Mouse (Mus musculus) MN1 (cell line): ENCODE data around the gene Slc35b2.

Experiments
- DNase-seq: peaks from one replicate; pipeline ENCODE4 v3.0.0-alpha.2; 2016; ENCODE audit warnings: low spot score

Gene Slc35b2

DNA sequence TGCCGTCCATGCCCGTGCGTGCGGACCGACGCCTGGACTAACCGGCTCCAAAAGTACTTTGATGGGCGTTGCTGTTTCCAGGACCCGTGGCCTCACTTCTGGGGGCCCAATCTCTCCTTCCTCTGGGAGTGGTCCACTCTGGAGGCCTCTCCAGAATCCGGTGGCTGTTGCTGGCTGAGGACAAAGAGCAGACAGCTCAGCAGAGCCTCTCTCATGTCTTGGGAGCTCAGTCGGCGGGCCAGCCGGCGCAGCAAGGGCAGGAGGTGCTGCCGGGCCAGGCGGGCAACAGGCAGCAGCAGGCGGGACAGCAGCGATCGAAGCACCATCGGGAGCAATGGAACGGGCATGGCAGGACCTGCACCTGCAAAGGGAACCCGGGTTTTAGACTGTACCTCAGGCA, 37.7 kb downstream of the Slc35b2 start:
- DNase-seq: no peak

DNA sequence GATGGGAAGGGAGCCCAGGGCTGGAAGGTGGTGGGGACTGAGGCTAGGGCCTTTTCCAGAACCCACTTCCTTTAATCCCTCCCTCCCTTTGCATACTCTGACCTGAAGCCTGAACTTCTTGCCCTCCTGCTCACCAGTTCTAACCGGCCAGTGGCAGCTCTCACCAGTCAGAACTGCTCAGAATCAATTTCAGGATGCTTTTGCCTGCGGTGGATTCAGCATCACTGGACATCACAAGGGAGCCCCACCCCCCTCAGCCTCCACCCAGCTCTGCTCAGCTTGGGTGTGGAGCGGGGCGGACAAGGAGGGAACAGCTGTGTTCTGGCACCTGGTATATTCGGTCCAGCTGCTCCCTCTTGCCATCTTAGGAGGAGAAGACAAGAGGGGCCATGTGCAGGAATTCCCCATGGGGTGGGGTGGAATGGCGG, 38.2 kb downstream of the Slc35b2 start, which contains the start of gene Mymx:
Gene Mymx, minus strand, starts transcription at position 226 of the 428 bp plus-strand sequence.
- DNase-seq: peak; percentile 70

DNA sequence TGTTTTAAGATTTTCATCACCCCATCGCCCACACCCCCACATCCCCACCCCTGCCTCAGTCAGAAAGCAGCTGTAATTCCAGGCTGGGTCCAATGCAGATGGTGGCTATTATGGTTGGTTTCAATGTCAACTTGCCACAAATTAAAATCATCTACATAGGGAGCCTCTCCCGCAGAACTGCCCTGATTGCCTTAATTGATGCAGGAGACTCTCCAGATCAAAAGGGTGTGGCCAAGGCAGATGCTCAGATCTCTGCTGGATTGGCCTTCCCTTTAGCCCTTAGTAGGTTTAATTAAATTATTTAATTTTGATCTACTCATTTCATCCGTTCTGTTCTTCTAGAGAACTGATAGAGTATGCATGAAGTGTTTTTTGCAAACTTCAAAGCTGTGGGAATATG, 39.3 kb downstream of the Slc35b2 start:
- peak; percentile 78 for DNase-seq

DNA sequence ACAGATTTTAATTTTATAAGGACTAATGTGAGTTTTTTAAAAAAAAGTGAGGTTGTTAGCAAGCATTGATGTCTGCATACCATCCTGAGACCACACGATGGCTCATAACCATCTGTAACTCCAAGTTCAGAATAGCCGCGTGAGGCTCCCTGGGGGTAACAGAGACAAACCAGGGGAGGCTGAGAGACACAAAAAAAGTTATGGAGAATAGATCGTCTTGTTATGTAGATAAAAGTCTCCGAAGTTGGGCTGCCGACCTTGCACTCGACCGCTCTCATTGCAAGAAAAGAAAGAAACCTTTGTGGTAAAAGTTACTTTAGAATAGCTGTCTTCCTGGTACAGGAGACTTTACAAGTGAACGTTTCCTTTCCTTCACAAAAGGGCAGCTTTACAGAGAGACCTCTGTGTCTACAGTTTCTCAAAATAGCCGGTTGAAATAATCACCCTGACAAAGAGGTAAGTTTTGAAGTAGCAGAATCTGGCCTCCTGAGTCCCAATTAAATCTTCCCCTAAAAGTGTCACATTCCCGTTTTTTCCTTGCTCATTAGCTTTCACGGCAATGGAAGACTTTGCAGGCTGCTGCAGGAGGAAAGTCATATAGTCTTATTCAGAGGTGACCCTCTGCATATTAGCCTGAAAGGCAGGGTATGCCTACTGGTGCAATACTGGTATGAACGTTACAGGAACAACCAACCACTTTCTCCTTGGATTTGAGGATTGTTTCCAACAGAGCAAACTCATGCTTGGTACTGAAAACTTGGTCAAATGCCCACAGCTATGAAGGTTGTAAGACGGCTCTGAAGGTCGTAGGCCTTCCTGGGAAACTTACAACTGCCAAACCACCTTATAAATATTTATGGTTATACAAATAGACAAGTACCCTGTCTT, 43.6 kb downstream of the Slc35b2 start:
- no peak for DNase-seq

DNA sequence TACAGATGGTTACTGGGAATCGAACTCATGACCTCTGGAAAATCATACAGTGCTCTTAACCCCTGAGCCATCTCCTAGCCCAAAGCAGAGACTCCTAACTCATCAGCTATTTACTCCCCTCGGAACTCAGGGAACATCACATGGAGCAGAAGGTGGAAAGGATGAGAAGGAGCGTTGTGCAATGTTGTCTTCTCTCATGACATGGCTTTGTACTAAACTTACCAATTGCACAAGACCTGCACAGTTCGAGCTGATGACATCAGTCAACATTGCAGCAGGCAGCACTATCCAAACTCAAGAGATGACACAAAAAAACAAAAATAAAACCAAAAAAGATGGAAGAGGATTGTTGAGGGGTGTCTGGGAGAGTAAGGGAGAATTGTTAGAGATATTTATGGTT, 44.7 kb downstream of the Slc35b2 start:
- no peak for DNase-seq

DNA sequence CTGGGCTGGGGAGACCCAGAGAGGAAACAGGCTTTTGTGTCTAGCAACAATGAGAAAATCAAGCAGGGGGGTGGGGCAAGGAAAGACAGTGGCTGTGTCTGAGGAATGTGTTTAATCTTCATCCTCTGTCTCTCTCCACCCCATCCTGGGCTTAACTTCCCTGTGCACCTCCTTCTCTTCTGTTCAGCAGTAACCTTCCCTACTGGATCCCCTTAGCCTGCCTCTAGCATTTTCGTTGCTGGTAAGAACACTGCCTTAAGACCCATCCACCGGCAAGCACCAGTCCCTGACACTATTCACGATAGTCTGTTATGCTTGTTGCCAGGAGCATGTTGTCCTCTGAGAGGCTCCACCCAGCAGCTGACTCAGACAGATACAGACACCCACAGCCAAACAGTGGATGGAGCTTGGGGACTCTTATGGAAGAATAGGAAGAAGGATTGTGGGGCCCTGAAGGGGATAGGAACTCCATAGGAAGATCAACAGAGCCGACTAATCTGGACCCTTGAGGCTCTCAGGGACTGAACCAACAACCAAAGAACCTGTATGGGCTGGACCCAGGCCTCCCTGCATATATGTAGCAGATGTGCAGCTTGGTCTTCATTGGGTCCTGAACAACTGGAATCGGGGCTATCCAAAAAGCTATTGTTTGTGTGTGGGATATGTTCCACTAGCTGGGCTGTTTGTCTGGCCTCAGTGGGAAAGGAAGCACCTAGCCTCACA, 46.6 kb downstream of the Slc35b2 start:
- DNase-seq: peak; percentile 71

DNA sequence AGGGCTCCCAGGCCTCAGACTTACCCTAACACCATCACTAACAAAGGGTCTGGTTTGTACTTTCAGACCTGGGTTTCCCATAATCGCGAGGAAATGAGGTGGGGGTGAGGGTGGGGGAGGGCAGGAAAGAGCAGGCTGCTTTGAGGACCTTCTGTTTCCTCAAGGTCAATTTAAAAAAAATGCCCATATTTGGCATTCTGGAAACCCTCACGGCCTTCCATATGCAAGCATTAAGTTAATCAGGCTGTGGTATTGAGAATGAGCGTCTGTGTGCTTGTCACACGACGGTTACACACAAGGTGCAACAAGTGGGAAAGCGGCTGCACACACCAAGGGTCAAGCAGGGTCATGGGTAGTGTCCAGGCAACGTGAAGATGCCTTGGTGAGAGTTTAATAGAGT, 48.3 kb downstream of the Slc35b2 start:
- DNase-seq: no peak

DNA sequence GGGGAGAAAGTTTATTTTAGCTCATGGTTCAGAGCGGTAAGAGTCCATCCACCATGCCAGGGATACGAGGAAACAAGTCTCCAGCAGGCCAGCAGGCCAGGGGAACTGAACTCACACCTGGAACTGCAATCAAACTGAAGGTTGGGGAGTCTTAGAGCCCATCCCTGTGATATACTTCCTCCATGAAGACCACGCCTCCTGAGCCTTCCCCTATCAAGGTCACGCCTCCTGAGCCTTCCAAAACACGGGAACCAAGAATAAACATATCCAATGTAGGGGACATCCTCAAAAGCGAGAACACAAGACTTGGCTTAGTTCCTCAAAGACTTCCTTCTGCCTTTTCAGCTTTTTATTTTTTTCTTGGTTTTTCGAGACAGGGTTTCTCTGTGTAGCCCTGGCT, 49.2 kb downstream of the Slc35b2 start:
- no peak for DNase-seq

DNA sequence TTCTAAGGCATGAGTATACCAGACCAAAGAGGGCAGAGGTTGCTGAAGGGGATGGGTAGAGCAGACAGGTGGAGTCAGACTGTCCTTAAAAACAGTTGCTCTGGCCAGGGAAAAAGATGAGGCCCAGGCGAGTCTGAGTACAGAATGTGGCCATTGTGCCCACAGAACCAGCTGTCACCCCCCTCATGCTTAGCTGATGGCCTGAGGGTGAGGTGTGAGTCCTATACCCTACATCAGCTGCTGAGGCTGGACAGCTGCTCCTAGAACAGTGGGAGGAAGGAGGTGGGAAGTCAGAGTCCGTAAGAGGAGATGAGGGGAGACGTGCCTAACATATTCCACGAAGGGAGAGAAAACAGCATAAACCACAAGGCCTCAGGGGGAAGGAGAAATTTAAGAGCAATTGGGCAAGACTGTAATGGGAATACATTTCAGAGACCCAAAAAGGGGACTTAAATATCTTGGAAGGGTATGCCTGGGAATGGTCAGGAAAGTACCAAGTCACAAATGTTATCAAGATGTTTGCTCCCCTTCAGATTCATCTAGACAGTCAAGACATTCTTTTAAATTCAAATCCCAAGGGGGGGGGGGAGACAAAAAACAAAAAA, 52.5 kb downstream of the Slc35b2 start:
- DNase-seq: no peak

DNA sequence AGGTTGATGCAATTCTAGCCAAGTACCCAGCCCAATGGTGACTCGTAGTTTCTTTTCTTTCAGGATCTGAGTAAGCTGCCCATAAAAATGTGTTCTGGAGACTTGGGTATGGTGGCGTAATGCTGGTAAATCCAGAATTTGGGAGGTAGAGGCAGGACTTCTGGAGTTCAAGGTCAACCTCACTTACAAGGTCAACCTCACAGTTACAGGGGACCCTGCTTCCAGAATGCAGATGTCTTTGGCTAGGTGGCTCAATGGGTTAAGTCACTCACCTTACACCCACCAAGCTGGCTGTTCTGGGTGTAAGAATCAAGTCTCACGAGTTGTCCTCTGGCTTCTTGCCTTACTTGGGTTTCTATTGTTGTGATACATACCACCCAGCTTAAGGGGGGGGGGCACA, 53.0 kb downstream of the Slc35b2 start:
- DNase-seq: no peak
